Mouse (Mus musculus): ENCODE results near the gene Tanc2. TPM values are rescaled to one million over a fixed set of nuclear protein-coding genes. Genes with fewer than 3 reads are reported as not detected.

The Tanc2 gene
- total RNA-seq, 2 experiments from 2014 or later: 238 to 241 TPM

GRCm38 (mm10) chr11:105626201-105626600, 36.4 kb downstream of the Tanc2 start:
- intact Hi-C loops (cut with DNase I): no loop called here
- no peak for DNase-seq

DNA sequence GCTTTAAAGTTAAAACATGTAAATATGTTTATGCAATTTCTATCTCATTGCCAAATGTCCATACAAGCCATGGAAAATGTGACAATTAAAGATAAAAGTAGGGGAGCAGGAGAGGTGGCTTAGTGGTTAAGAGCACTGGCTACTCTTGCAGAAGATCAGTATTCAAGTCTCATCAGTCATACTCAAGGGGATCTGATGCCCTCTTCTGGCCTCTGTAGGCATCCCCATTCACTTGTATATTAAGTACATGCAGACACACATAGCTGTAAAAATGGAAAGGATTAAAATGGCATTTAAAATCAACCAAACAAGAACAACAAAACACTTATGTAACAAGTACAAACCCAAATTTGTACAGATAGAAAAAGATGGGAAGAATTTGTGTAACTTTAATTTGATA, 54.2 kb downstream of the Tanc2 start:
- intact Hi-C loops (cut with DNase I): no loop called here
- no peak for DNase-seq

GRCm38 (mm10) chr11:105648026-105648425, 58.2 kb downstream of the Tanc2 start:
- intact Hi-C loops (cut with DNase I): no loop called here
- DNase-seq: no peak

DNA sequence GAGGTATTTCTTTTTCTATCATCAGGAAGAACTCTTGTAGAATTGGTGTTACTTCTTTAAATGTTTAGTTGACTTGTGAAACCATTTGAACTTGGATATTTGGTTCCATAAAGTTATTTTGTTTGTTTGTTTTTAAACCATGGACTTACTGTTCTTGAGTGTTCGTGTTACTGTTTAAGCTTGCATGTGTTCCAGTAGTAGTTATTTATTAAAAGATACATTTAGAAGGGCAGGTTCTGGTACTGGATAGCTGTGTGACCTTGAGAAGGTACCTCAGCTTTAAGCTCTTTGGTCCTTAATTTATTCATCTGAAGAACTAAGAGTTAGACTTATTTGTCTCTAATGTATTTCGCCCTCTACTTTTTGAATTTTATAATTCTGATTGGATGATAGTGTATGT, 64.8 kb downstream of the Tanc2 start:
- intact Hi-C loops (cut with DNase I): no loop called here
- DNase-seq: no peak

DNA sequence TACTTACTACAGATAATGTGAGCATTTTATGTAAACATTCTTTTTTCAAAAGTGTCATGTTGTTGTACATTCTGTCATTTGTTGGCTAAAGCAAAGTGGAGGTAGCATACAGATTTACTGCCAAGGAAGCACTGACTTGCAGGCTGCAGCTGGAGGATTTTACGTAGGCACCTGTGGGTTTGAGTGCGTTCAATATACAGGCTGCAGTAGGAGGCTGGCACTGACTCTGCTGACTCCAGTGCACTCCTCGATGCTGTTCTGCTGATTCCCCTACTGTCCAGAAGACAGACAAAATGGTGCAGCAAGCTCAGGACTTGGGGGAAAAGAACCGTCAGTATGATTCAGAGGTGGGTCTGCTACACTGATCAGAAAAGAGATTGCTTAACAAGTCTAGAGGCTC, 65.5 kb downstream of the Tanc2 start:
- intact Hi-C loops (cut with DNase I): no loop called here
- DNase-seq: no peak

DNA sequence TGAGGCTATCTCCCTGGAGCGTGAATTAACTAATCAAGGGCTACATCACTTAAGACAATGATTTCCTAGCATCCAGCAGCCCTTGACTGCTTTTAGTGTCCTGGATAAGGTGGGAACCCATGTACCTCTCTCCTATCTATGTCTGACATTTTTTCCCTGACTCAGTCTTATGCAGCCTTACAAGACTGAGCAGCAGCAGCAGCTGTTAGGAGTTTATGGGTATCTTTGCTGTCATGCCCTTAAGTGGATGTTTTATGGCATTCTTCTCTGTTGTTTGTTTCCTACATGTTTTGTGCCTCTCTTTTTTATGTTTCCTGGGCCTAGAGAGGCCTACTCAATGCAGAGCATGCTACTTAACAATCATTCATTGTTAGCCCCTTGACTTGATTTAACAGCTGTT, 78.1 kb downstream of the Tanc2 start:
- intact Hi-C loops (cut with DNase I): no loop called here
- no peak for DNase-seq

DNA sequence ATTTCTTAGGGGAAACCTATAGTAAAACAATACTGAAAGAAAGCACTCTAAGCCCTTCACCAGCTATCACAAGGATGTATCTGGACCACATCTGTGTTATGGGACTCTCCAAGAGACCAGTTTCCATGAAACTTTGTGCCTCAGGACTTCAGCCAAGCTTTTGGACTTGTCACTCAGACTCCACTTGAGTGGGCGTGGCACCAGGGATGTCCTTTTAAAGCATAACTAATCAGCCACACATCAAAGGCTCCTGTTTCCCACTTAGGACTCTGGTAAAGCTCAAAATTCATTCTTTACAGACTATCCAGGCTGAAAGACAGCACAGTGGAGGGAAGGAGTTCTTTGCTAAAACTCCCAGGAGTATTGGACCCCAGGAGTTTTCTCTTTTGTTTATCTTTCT, 89.2 kb downstream of the Tanc2 start:
- intact Hi-C loops (cut with DNase I): no loop called here
- DNase-seq: no peak

GRCm38 (mm10) chr11:105684747-105685146, 95.0 kb downstream of the Tanc2 start:
- DNase-seq: no peak
- intact Hi-C loops (cut with DNase I): no loop called here

DNA sequence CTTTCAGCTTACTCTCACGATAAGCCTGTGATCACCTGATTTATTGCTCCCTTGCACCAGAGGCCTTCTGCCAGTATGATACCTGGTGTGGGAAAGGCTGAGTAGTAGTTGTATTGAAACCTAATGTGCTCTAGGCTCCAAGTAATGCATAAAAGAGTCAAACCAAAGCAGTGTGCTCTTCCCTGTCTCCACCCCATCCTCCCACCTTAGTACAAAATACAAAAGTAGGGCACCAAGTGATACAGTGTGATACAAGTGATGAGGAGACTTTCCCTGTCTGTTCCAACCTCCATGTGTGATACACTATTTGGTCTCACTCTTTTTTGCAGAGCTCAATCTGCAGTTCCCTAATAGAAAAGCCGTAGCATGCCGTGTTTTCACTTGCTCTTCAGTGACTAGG, 110.7 kb downstream of the Tanc2 start:
- intact Hi-C loops (cut with DNase I): no loop called here

DNA sequence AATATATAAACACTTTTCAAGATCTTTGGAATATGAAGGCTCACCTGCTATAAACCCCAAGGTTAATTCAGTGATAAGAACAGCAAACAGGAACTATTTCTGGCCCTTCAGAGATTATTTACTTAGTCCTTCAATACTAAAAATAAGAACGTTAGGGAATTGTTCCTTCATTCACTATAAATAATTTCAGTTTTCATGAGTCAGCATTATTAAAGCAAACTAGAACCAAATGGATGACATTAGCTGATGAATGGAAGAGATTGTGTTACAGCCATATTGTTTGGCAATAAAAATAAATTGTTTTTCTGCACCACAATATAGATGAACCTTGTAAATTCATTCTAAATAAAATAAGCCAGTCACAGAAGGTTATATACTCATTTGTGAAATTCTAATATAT, 129.9 kb downstream of the Tanc2 start:
- intact Hi-C loops (cut with DNase I): no loop called here
- DNase-seq: no peak

More for the DNA sequence above, 110.7 kb downstream of the Tanc2 start:
- DNase-seq: no peak

GRCm38 (mm10) chr11:105731541-105731940, 141.8 kb downstream of the Tanc2 start:
- peak; percentile 31 for DNase-seq
- intact Hi-C loops (cut with DNase I): no loop called here

DNA sequence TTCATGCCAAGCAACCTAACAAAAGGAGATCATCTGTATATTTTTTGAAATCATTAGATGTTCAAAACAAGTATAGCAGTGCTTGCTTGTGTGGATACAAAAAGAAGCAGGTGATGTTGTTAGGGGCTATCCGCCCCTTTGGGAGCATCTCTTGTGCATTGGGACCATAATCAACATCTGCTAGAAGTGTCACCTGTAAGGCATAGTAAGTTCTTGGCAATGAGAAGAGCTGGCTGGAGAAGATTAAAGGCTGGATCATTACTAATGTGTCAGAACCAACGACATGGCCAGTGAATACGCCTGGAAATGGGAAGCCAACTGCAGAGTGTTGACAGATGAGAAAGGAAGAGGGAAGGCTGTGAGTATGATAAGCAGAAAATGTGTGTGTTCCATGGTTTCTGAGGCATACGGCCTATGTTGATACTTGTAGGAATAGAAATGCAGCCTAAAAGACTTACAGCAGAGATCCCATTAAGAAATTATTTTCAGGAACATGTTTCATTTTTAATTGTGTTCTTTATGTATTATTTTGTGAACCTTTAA, 142.3 kb downstream of the Tanc2 start:
- DNase-seq: no peak
- intact Hi-C loops (cut with DNase I): no loop called here

- no peak for DNase-seq
- intact Hi-C loops (cut with DNase I): no loop called here
Measured at GRCm38 (mm10) chr11:105743171-105743570, 153.4 kb downstream of the Tanc2 start.

GRCm38 (mm10) chr11:105749297-105750071, 159.7 kb downstream of the Tanc2 start:
- intact Hi-C loops (cut with DNase I): no loop called here
- DNase-seq: no peak

- intact Hi-C loops (cut with DNase I): no loop called here
- DNase-seq: no peak
Measured at GRCm38 (mm10) chr11:105758561-105759203, 168.9 kb downstream of the Tanc2 start.

DNA sequence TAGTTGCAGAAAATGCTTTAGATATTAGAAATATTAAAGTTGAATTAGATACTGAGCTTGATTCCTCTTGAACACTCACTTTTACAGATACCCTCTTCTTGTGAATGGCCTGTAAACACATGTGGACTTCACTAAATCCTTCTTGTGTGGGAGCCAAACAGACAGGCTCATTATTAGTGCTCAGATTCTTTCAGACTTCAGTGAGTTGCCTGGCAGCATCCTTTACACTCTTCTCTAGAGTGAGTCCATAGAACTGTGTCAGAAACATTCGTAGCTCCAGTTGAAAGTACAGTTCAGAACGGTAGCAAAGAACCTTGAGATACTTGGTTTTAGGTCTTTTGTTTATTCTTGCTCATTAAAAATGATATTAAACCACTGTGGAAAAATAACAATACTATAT, 169.6 kb downstream of the Tanc2 start:
- DNase-seq: no peak
- intact Hi-C loops (cut with DNase I): no loop called here

- no peak for DNase-seq
- intact Hi-C loops (cut with DNase I): no loop called here
Measured at GRCm38 (mm10) chr11:105760346-105760745, 170.6 kb downstream of the Tanc2 start.

DNA sequence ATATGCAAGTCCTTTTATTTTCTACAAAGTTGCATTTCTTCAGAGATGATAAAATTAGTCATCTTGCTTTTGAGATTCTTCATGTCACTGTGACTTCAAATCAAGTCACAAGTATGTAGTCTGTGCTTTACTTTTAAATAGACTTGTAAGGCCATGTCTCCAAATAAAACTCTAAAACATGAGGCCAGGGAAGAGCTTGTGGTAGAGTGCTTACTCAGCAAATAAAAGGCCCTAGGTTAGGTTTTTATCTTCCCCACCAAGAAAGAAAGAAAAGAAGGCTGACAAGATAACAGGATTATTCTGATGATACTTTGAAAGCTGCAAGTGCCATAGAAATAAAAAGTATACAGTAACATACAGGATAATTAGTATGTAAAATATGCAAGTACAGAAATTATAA, 188.0 kb downstream of the Tanc2 start:
- no peak for DNase-seq
- intact Hi-C loops (cut with DNase I): no loop called here

DNA sequence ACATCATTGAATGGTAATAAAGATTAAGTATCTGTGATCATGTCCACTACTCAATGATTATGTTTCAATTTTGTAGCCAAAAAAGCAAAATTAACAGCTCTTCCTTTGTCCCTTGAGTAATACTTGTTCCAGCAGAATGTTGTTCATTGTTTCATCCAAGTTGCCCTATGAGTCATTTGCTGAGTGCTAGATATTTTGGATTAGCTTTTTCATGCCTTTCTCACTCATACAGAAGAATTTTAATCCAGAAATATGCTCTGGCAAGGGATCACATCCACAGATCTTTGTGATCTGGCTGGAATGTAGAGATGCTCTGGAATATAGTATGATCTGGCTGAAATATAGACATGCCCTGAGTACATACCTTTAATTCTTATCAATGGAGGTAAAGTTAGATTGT, 202.7 kb downstream of the Tanc2 start:
- intact Hi-C loops (cut with DNase I): no loop called here
- DNase-seq: no peak

DNA sequence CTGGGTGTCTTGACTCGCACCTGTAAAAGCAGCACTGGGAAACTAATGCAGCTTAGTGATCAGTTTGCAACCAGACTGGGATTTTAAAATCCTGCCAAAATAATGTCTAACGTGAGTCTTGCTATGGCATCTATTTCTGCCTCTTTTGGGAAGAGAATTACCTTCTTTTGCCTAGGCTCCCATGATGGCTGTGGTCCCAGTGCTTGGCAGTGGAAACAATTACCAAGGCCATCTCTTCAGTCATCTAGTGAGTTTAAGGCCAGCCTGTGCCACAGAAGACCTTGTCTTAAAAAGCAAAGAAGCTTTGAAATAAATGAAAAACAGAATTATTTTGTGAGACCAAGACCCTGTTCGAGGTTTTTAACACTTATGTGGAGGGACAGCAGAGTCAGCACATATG, 213.9 kb downstream of the Tanc2 start:
- DNase-seq: no peak
- intact Hi-C loops (cut with DNase I): no loop called here

- intact Hi-C loops (cut with DNase I): no loop called here
- no peak for DNase-seq
Measured at GRCm38 (mm10) chr11:105804776-105805175, 215.0 kb downstream of the Tanc2 start.

DNA sequence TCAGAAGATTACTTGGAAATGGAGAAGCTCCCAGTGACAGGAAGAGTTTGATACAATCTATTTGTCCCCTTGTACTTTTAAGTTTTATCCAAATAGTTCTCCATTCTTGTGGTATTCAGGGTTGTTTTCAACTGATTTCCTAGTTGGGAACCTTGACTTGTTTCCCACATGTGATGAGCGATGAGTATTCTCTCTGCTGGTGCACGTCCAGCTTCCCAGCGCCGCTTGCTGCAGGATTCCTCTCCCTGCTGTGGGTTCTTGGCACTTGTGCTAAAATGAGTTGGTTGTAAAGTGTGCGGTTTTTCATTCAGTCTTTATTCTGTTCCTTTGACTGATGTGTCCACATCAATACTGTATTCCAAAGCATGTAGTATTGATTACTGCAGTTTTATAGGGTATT, 217.3 kb downstream of the Tanc2 start:
- DNase-seq: no peak
- intact Hi-C loops (cut with DNase I): no loop called here
